Mouse (Mus musculus) lung, embryonic 14.5 days (tissue): ENCODE measurements around the gene 1700019D03Rik. TPM values are rescaled to one million over a fixed set of nuclear protein-coding genes. Genes with fewer than 3 reads are reported as not detected.

Experiments
- ATAC-seq: fragments of 200-750 bp; cut with Nextera tagmentation; 2 replicates; pipeline ENCODE4 v1.8.0; 2017; ENCODE audit warnings: mild to moderate bottlenecking, moderate TSS enrichment, moderate library complexity; ENCODE audit not compliant: insufficient read depth
- DNase-seq: peaks from one replicate; pipeline ENCODE4 v3.0.0-alpha.2; 2015
- H3K27ac ChIP-seq: fragments of 300-500 bp; sonication (generic); 2 replicates; pipeline ENCODE4 v1.5.1; 2014; ENCODE audit warnings: low read depth, mild to moderate bottlenecking, moderate library complexity
- H3K27me3 ChIP-seq: fragments of 300-500 bp; sonication (generic); 2 replicates; pipeline ENCODE4 v1.6.1; 2014; ENCODE audit warnings: low read length, control low read depth; ENCODE audit not compliant: insufficient read depth
- H3K36me3 ChIP-seq: fragments of 300-500 bp; sonication (generic); 2 replicates; pipeline ENCODE4 v1.6.1; 2014; ENCODE audit warnings: control low read depth; ENCODE audit not compliant: insufficient read depth
- H3K4me1 ChIP-seq: fragments of 300-500 bp; sonication (generic); 2 replicates; pipeline ENCODE4 v1.6.1; 2014; ENCODE audit warnings: antibody characterized with exemption, control low read depth; ENCODE audit not compliant: insufficient read depth
- H3K4me2 ChIP-seq: fragments of 300-500 bp; sonication (generic); 2 replicates; pipeline ENCODE4 v1.6.1; 2014; ENCODE audit warnings: mild to moderate bottlenecking
- H3K4me3 ChIP-seq: fragments of 300-500 bp; sonication (generic); 2 replicates; pipeline ENCODE4 v1.5.1; 2014; ENCODE audit warnings: low read depth, low read length
- H3K9ac ChIP-seq: fragments of 300-500 bp; sonication (generic); 2 replicates; pipeline ENCODE4 v1.6.1; 2014
- H3K9me3 ChIP-seq: fragments of 300-500 bp; sonication (generic); 2 replicates; pipeline ENCODE4 v1.6.1; 2016; ENCODE audit warnings: low read depth, low read length, control low read depth
- CTCF ChIP-seq: IDR thresholded peaks from 2 replicates; pipeline ENCODE4 v1.5.1; 2016; ENCODE audit warnings: antibody characterized with exemption, low read depth
- WGBS: fragments of 180-500 bp; shearing (Covaris S2); extraction: QIAGEN DNeasy Blood & Tissue Kit; methylation state at CpG from one replicate; pipeline ENCODE4 v1.1.7; 2014; 5-methylcytosine and 5-hydroxymethylcytosine counted together
- polyA plus RNA-seq: library from polyadenylated mRNA; unstranded; fragments of >200 nt; fragmentation: Nextera tagmentation; extraction: Ambion mirVana; gene quantifications from 2 replicates; pipeline ENCODE4 v1.2.1, GENCODE M21; 2014

The 1700019D03Rik gene
- polyA plus RNA-seq = 2.4 and 3.5 TPM in 2 replicates

- Histone ChIP-seq H3K27ac (no peak within 1 kb of the TSS), H3K27me3 (no peaks in the 10 kb centered on the region), H3K4me1 (no peaks in the 10 kb centered on the region), H3K9ac (no peak within 1 kb of the TSS), H3K4me3 (no peak within 1 kb of the TSS), H3K9me3 (no peaks in the 10 kb centered on the region), H3K4me2 (no peak within 1 kb of the TSS), H3K36me3 (no peaks in the 10 kb centered on the region)
- ATAC-seq (no peak), DNase-seq (no peak)
- TF ChIP-seq CTCF = no peak
- 43% methylated on average over 5 of the region's 5 CpGs for WGBS
These were observed at the start of gene 1700019D03Rik for GRCm38 (mm10) chr1:53020079-53020478. 1700019D03Rik (minus strand) TSS chr1:53020179.

- Histone ChIP-seq H3K27ac (no peak overlapping the region), H3K9me3 (no peaks in the 10 kb centered on the region), H3K4me1 (peaks cover 4% of the 10 kb centered on the region; the same call in 1 of the 2 replicates), H3K27me3 (no peaks in the 10 kb centered on the region), H3K36me3 (no peaks in the 10 kb centered on the region), H3K4me3 (no peak overlapping the region), H3K4me2 (no peak overlapping the region), H3K9ac (no peak overlapping the region)
- no peak for ATAC-seq
- no peak for DNase-seq
- 77% methylated on average over 4 of the region's 4 CpGs for WGBS
- no peak for TF ChIP-seq CTCF
These were observed 43.9 kb upstream of the 1700019D03Rik start for GRCm38 (mm10) chr1:53063921-53064320.

GRCm38 (mm10) chr1:53061871-53062608 lies 42.1 kb upstream of the 1700019D03Rik start:
- Histone ChIP-seq H3K4me3 (no peak overlapping the region), H3K4me1 (peaks cover 4% of the 10 kb centered on the region; the same call in 1 of the 2 replicates), H3K27ac (no peak overlapping the region), H3K9ac (no peak overlapping the region), H3K27me3 (no peaks in the 10 kb centered on the region), H3K4me2 (peak overlapping the region; percentile 37; the same call in 1 of the 2 replicates), H3K9me3 (no peaks in the 10 kb centered on the region), H3K36me3 (no peaks in the 10 kb centered on the region)
- peak; percentile 34 for DNase-seq
- no peak for ATAC-seq
- TF ChIP-seq CTCF = no peak
- WGBS = 39% methylated on average over 13 of the region's 13 CpGs

- Histone ChIP-seq H3K27me3 (no peaks in the 10 kb centered on the region), H3K9ac (no peak within 1 kb of the TSS), H3K4me3 (no peak within 1 kb of the TSS), H3K27ac (no peak within 1 kb of the TSS), H3K36me3 (no peaks in the 10 kb centered on the region), H3K9me3 (no peaks in the 10 kb centered on the region), H3K4me2 (peak within 1 kb of the TSS; percentile 37; the same call in 1 of the 2 replicates), H3K4me1 (peaks cover 4% of the 10 kb centered on the region; the same call in 1 of the 2 replicates)
- 45% methylated on average over 6 of the region's 6 CpGs for WGBS
- ATAC-seq (no peak), DNase-seq (no peak)
- TF ChIP-seq CTCF = no peak
These were observed 41.4 kb upstream of the 1700019D03Rik start, which contains the start of gene Mstn for GRCm38 (mm10) chr1:53061340-53061739. Mstn (plus strand) TSS chr1:53061640.

GRCm38 (mm10) chr1:53060499-53060898 lies 40.5 kb upstream of the 1700019D03Rik start:
- WGBS = 55% methylated on average over 8 of the region's 8 CpGs
- no peak overlapping the region for H3K4me2 ChIP-seq
- H3K9me3 ChIP-seq = no peaks in the 10 kb centered on the region
- H3K36me3 ChIP-seq = no peaks in the 10 kb centered on the region
- no peak overlapping the region for H3K9ac ChIP-seq
- TF ChIP-seq CTCF = no peak
- no peak overlapping the region for H3K27ac ChIP-seq
- no peak overlapping the region for H3K4me3 ChIP-seq
- no peak for DNase-seq
- H3K4me1 ChIP-seq = peaks cover 4% of the 10 kb centered on the region; the same call in 1 of the 2 replicates
- no peaks in the 10 kb centered on the region for H3K27me3 ChIP-seq
- no peak for ATAC-seq

GRCm38 (mm10) chr1:53059106-53059505 lies 39.1 kb upstream of the 1700019D03Rik start:
- 59% methylated on average over 5 of the region's 5 CpGs for WGBS

More at GRCm38 (mm10) chr1:53059106-53059505, 39.1 kb upstream of the 1700019D03Rik start:
- Histone ChIP-seq H3K27ac (no peak overlapping the region), H3K9ac (no peak overlapping the region), H3K27me3 (no peaks in the 10 kb centered on the region), H3K9me3 (no peaks in the 10 kb centered on the region), H3K36me3 (no peaks in the 10 kb centered on the region), H3K4me3 (no peak overlapping the region), H3K4me1 (peaks cover 4% of the 10 kb centered on the region; the same call in 1 of the 2 replicates), H3K4me2 (no peak overlapping the region)
- TF ChIP-seq CTCF = no peak
- ATAC-seq = no peak
- no peak for DNase-seq
